Mouse (Mus musculus): ENCODE results near the gene Gm11034. TPM values are rescaled to one million over a fixed set of nuclear protein-coding genes. Genes with fewer than 3 reads are reported as not detected.

Gene Gm11034
- polyA plus RNA-seq, 1 experiment: not detected

GRCm38 (mm10) chr8:72189417-72190214 lies 23.8 kb downstream of the Gm11034 start, which contains the start of gene Hsh2d:
TSS of gene Hsh2d (plus strand) at chr8:72189638.
- Histone ChIP-seq H3K4me1 (ENCODE audit: control insufficient read depth, insufficient read depth, insufficient read length, low read length) (peaks cover 5% of the 10 kb centered on the region; the same call in 1 of the 2 replicates), H3K27me3 (ENCODE audit: control insufficient read depth, insufficient read depth, low read length) (no peaks in the 10 kb centered on the region), H3K4me3 (ENCODE audit: low read depth, low read length) (peak within 1 kb of the TSS; percentile 59), H3K36me3 (ENCODE audit: control insufficient read depth, insufficient read depth, low read length) (0 out of 2 replicates have a peak, but pooled peaks cover 3% of the 10 kb centered on the region), H3K27ac (ENCODE audit: insufficient read depth, low read depth, low read length) (peak within 1 kb of the TSS; percentile 71)
- TF ChIP-seq POLR2A (IDR thresholded peaks at IDR 0.05; ENCODE audit: low read depth, low read length) (peak; percentile 47), CTCF (IDR thresholded peaks at IDR 0.05; ENCODE audit: extremely low read depth, insufficient read length, insufficient replicate concordance, low read depth, low read length) (peak; percentile 69; the same call in 1 of the 2 replicates)
- WGBS: 21% methylated on average over 12 of the region's 12 CpGs

DNA sequence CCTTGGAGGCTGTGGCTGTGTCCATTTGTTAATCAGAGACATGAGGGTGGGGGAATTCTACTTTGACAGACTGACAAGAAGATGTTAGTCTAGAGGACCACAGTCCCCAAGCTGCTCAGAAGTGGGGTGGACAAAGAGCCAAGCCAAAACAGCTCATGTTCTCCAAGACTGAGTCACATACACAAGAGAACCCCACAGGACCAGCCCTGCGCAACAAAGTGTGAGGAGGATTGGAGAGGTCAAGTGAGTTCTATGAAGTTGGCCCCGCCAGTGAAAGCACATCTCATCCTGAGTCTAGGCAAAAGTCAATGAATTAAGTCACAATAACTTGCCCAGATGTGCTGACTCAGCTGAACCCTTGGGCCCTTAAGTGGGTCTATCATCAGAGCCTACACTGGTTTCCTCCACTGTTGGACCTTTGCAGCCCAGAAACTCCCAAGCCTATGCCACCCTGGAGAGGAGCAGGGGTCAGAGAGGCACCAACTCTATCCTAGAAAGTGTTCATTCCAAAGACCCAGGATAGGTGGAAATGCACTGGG lies 25.6 kb downstream of the Gm11034 start:
- TF ChIP-seq POLR2A (IDR thresholded peaks at IDR 0.05; ENCODE audit: low read depth, low read length): no peak
- TF ChIP-seq CTCF (IDR thresholded peaks at IDR 0.05; ENCODE audit: extremely low read depth, insufficient read length, insufficient replicate concordance, low read depth, low read length): no peak

DNA sequence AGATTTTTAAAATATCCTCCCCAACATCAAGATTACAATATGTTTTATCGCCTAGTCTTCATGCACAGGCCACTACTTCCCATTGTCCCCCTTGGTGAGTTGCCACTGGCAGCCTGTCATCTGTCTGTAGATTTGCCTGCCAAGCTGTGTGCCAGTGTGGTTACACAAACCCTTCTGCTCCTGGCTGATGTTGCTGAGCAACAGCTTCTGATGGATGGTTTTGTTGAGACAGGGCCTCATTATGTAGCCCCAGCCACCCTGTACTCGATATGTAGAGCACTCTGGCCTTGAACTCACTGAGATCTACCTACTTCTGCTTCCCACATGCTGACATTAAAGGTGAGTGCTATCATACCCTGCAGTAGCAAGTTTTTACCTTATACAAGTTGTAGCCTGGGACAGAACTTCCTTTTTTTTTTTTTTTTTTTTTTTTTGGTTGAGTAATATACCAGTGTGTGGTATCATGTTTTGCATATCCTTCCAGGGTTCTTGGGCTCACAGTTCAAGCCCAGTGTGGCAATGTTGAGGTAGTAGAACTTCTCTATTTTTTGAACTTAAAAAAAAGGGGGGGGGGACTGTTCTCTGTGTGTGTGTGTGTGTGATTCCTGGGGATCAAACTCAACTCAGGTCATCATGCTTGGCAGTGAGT lies 29.8 kb downstream of the Gm11034 start:
- H3K4me3 ChIP-seq (ENCODE audit: low read depth, low read length): no peak overlapping the region
- H3K4me1 ChIP-seq (ENCODE audit: control insufficient read depth, insufficient read depth, insufficient read length, low read length): peaks cover 9% of the 10 kb centered on the region; the same call in 1 of the 2 replicates
- no peaks in the 10 kb centered on the region for H3K27me3 ChIP-seq (ENCODE audit: control insufficient read depth, insufficient read depth, low read length)
- 66% methylated on average over 2 of the region's 2 CpGs for WGBS
- peak overlapping the region; percentile 35 for H3K27ac ChIP-seq (ENCODE audit: insufficient read depth, low read depth, low read length)
- peaks cover 30% of the 10 kb centered on the region for H3K36me3 ChIP-seq (ENCODE audit: control insufficient read depth, insufficient read depth, low read length)
- TF ChIP-seq CTCF (IDR thresholded peaks at IDR 0.05; ENCODE audit: extremely low read depth, insufficient read length, insufficient replicate concordance, low read depth, low read length) (no peak), POLR2A (IDR thresholded peaks at IDR 0.05; ENCODE audit: low read depth, low read length) (no peak)

More for the DNA sequence above, 25.6 kb downstream of the Gm11034 start:
- no peaks in the 10 kb centered on the region for H3K27me3 ChIP-seq (ENCODE audit: control insufficient read depth, insufficient read depth, low read length)
- peaks cover 14% of the 10 kb centered on the region; the same call in 1 of the 2 replicates for H3K4me1 ChIP-seq (ENCODE audit: control insufficient read depth, insufficient read depth, insufficient read length, low read length)
- no peaks in the 10 kb centered on the region; the same call in 1 of the 2 replicates for H3K36me3 ChIP-seq (ENCODE audit: control insufficient read depth, insufficient read depth, low read length)
- no peak overlapping the region for H3K4me3 ChIP-seq (ENCODE audit: low read depth, low read length)
- H3K27ac ChIP-seq (ENCODE audit: insufficient read depth, low read depth, low read length): no peak overlapping the region
- WGBS: 86% methylated on average over 2 of the region's 2 CpGs

- H3K36me3 ChIP-seq (ENCODE audit: control insufficient read depth, insufficient read depth, low read length): peaks cover 83% of the 10 kb centered on the region
- 72% methylated on average over 5 of the region's 5 CpGs for WGBS
- TF ChIP-seq POLR2A (IDR thresholded peaks at IDR 0.05; ENCODE audit: low read depth, low read length) (no peak; the same call in 1 of the 2 replicates), CTCF (IDR thresholded peaks at IDR 0.05; ENCODE audit: extremely low read depth, insufficient read length, insufficient replicate concordance, low read depth, low read length) (peak; percentile 81; the same call in 1 of the 2 replicates)
Observed at GRCm38 (mm10) chr8:72177346-72177925, 36.0 kb downstream of the Gm11034 start.

GRCm38 (mm10) chr8:72169681-72170249 lies 43.7 kb downstream of the Gm11034 start:
- TF ChIP-seq CTCF (IDR thresholded peaks at IDR 0.05; ENCODE audit: extremely low read depth, insufficient read length, insufficient replicate concordance, low read depth, low read length) (no peak), POLR2A (IDR thresholded peaks at IDR 0.05; ENCODE audit: low read depth, low read length) (no peak)
- H3K27ac ChIP-seq (ENCODE audit: insufficient read depth, low read depth, low read length): peak overlapping the region; percentile 80
- peaks cover 35% of the 10 kb centered on the region; the same call in 1 of the 2 replicates for H3K4me1 ChIP-seq (ENCODE audit: control insufficient read depth, insufficient read depth, insufficient read length, low read length)
- H3K4me3 ChIP-seq (ENCODE audit: low read depth, low read length): no peak overlapping the region
- no peaks in the 10 kb centered on the region for H3K27me3 ChIP-seq (ENCODE audit: control insufficient read depth, insufficient read depth, low read length)
- WGBS: 44% methylated on average over 3 of the region's 3 CpGs
- H3K36me3 ChIP-seq (ENCODE audit: control insufficient read depth, insufficient read depth, low read length): peaks cover 65% of the 10 kb centered on the region

More at GRCm38 (mm10) chr8:72177346-72177925, 36.0 kb downstream of the Gm11034 start:
- H3K27ac ChIP-seq (ENCODE audit: insufficient read depth, low read depth, low read length): no peak overlapping the region
- H3K4me3 ChIP-seq (ENCODE audit: low read depth, low read length): no peak overlapping the region
- peaks cover 17% of the 10 kb centered on the region; the same call in 1 of the 2 replicates for H3K4me1 ChIP-seq (ENCODE audit: control insufficient read depth, insufficient read depth, insufficient read length, low read length)
- no peaks in the 10 kb centered on the region for H3K27me3 ChIP-seq (ENCODE audit: control insufficient read depth, insufficient read depth, low read length)

- no peak overlapping the region for H3K4me3 ChIP-seq (ENCODE audit: low read depth, low read length)
- TF ChIP-seq POLR2A (IDR thresholded peaks at IDR 0.05; ENCODE audit: low read depth, low read length): peak; percentile 14; the same call in 1 of the 2 replicates
- TF ChIP-seq CTCF (IDR thresholded peaks at IDR 0.05; ENCODE audit: extremely low read depth, insufficient read length, insufficient replicate concordance, low read depth, low read length): no peak
- H3K36me3 ChIP-seq (ENCODE audit: control insufficient read depth, insufficient read depth, low read length): peaks cover 65% of the 10 kb centered on the region
- H3K27ac ChIP-seq (ENCODE audit: insufficient read depth, low read depth, low read length): peak overlapping the region; percentile 80
- H3K27me3 ChIP-seq (ENCODE audit: control insufficient read depth, insufficient read depth, low read length): no peaks in the 10 kb centered on the region
- H3K4me1 ChIP-seq (ENCODE audit: control insufficient read depth, insufficient read depth, insufficient read length, low read length): peaks cover 30% of the 10 kb centered on the region; the same call in 1 of the 2 replicates
- WGBS: 77% methylated on average over 3 of the region's 3 CpGs
Observed at GRCm38 (mm10) chr8:72169098-72169668, 44.3 kb downstream of the Gm11034 start.

Other genes starting within 250 kb of the Gm11034 start
- gene Cyp4f18, start 204.0 kb downstream of the Gm11034 start, polyA plus RNA-seq (2012; rRNA removed): 7.9 and 8.8 TPM in 2 replicates
- gene Olfr372, start 172.4 kb downstream of the Gm11034 start, polyA plus RNA-seq (2012; rRNA removed): not detected in 2 replicates
- gene Olfr373, start 130.5 kb downstream of the Gm11034 start, polyA plus RNA-seq (2012; rRNA removed): not detected in 2 replicates
- gene Olfr374, start 106.6 kb downstream of the Gm11034 start, polyA plus RNA-seq (2012; rRNA removed): not detected in 2 replicates
- gene Tpm4, start 78.7 kb downstream of the Gm11034 start, polyA plus RNA-seq (2012; rRNA removed): 19.1 and 27.3 TPM in 2 replicates
- gene Rab8a, start 52.4 kb downstream of the Gm11034 start, polyA plus RNA-seq (2012; rRNA removed): 22.5 and 58.9 TPM in 2 replicates
- 1.4 and 3.3 TPM in 2 replicates for gene Hsh2d, start 24.0 kb downstream of the Gm11034 start, polyA plus RNA-seq (2012; rRNA removed)
- not detected in 2 replicates for gene Cib3, start 799 bp downstream of the Gm11034 start, polyA plus RNA-seq (2012; rRNA removed)
- 19.7 and 35.5 TPM in 2 replicates for gene Fam32a, start 6.1 kb upstream of the Gm11034 start, polyA plus RNA-seq (2012; rRNA removed)
- 33.6 and 47.4 TPM in 2 replicates for gene Ap1m1, start 26.4 kb upstream of the Gm11034 start, polyA plus RNA-seq (2012; rRNA removed)
- 0.41 TPM in 1 of 2 replicates, not detected in the other for gene Gm10282, start 91.6 kb upstream of the Gm11034 start, polyA plus RNA-seq (2012; rRNA removed)
- 21.4 and 24.7 TPM in 2 replicates for gene Klf2, start 105.4 kb upstream of the Gm11034 start, polyA plus RNA-seq (2012; rRNA removed)
- 14.5 and 27.0 TPM in 2 replicates for gene Eps15l1, start 207.8 kb upstream of the Gm11034 start, polyA plus RNA-seq (2012; rRNA removed)
- gene Calr3, start 230.2 kb upstream of the Gm11034 start, polyA plus RNA-seq (2012; rRNA removed): not detected in 2 replicates
- gene 1700030K09Rik, start 230.2 kb upstream of the Gm11034 start, polyA plus RNA-seq (2012; rRNA removed): 1.8 and 3.2 TPM in 2 replicates